Mouse (Mus musculus) neural tube, embryonic 12.5 days (tissue): ENCODE measurements at regions not wholly inside any gene's neighbourhood (a gene's known extent, or its start where the extent isn't known, plus 50 kb on each side); places are given as distances from the start of the nearest gene placed in this dataset.
"Not testable (repeated sequence)": the region's sequence is repeated elsewhere in the genome, so short reads cannot be mapped to it uniquely, and the experiment has no call there.

Source experiments
- ATAC-seq: fragments of 200-750 bp; cut with Nextera tagmentation; 2 replicates; pipeline ENCODE4 v1.8.0; 2017; ENCODE audit warnings: low read depth, mild to moderate bottlenecking, moderate TSS enrichment, moderate library complexity; ENCODE audit not compliant: low FRiP score
- H3K27ac ChIP-seq: fragments of 300-500 bp; sonication (generic); 2 replicates; pipeline ENCODE4 v1.5.1; 2016
- H3K27me3 ChIP-seq: fragments of 300-500 bp; sonication (generic); replicated peaks from 2 replicates; pipeline ENCODE4 v1.6.1; 2016; ENCODE audit warnings: mild to moderate bottlenecking
- H3K36me3 ChIP-seq: fragments of 300-500 bp; sonication (generic); 2 replicates; pipeline ENCODE4 v1.6.1; 2016; ENCODE audit warnings: mild to moderate bottlenecking
- H3K4me1 ChIP-seq: fragments of 300-500 bp; sonication (generic); 2 replicates; pipeline ENCODE4 v1.6.1; 2016
- H3K4me2 ChIP-seq: fragments of 300-500 bp; sonication (generic); replicated peaks from 2 replicates; pipeline ENCODE4 v1.6.1; 2016; ENCODE audit warnings: mild to moderate bottlenecking
- H3K4me3 ChIP-seq: fragments of 300-500 bp; sonication (generic); 2 replicates; pipeline ENCODE4 v1.5.1; 2016
- H3K9ac ChIP-seq: fragments of 300-500 bp; sonication (generic); 2 replicates; pipeline ENCODE4 v1.6.1; 2016; ENCODE audit warnings: mild to moderate bottlenecking
- H3K9me3 ChIP-seq: fragments of 300-500 bp; sonication (generic); 2 replicates; pipeline ENCODE4 v1.6.1; 2016; ENCODE audit warnings: mild to moderate bottlenecking
- WGBS: fragments of 180-500 bp; shearing (Covaris S2); methylation state at CpG from one replicate; pipeline ENCODE4 v1.1.7; 2016; 5-methylcytosine and 5-hydroxymethylcytosine counted together

- H3K4me3 ChIP-seq, H3K27ac ChIP-seq, ATAC-seq, H3K9ac ChIP-seq, H3K36me3 ChIP-seq, H3K9me3 ChIP-seq, H3K4me2 ChIP-seq, H3K4me1 ChIP-seq, H3K27me3 ChIP-seq: not testable (repeated sequence)
- WGBS = 93% methylated on average over 11 of the region's 16 CpGs
Observed at GRCm38 (mm10) chr6:140869523-140869922, 140.4 kb downstream of the Gm11077 start.

DNA sequence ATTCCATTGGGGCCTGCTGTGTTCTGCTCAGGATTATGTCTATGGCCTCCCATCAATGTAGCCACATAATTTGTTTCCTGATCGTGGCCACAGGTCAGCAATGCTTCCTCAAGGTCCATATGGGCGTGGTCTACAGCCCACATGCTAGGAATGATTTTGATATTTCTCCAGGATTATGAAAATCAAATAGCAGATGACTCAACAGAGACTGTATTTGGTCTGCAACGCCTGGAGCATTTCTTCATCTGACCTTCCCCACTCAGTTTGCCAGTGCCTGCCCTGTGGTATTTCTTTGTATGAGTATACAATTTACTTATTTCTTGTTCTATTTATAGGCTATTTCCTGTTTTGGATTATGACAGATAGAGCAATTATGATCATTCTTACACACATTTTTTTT is 145.7 kb downstream of the Gm11077 start:
- H3K4me2 ChIP-seq = no peak overlapping the region
- no peaks in the 10 kb centered on the region for H3K9me3 ChIP-seq
- H3K36me3 ChIP-seq = no peaks in the 10 kb centered on the region
- no peak overlapping the region for H3K4me3 ChIP-seq
- no peak overlapping the region for H3K27ac ChIP-seq
- H3K9ac ChIP-seq = no peak overlapping the region
- H3K4me1 ChIP-seq = no peaks in the 10 kb centered on the region
- no peak for ATAC-seq
- H3K27me3 ChIP-seq = no peaks in the 10 kb centered on the region
- 82% methylated on average over 3 of the region's 3 CpGs for WGBS

- H3K4me2 ChIP-seq = no peak overlapping the region
- no peaks in the 10 kb centered on the region for H3K36me3 ChIP-seq
- H3K4me3 ChIP-seq = no peak overlapping the region
- H3K9me3 ChIP-seq = no peaks in the 10 kb centered on the region
- H3K27me3 ChIP-seq = no peaks in the 10 kb centered on the region
- no peak for ATAC-seq
- H3K9ac ChIP-seq = no peak overlapping the region
- no peak overlapping the region for H3K27ac ChIP-seq
- H3K4me1 ChIP-seq = no peaks in the 10 kb centered on the region
Observed at GRCm38 (mm10) chr6:140883651-140884050, 154.6 kb downstream of the Gm11077 start.

- Histone ChIP-seq H3K4me1 (no peaks in the 10 kb centered on the region), H3K9me3 (no peaks in the 10 kb centered on the region), H3K36me3 (no peaks in the 10 kb centered on the region), H3K4me2 (peak overlapping the region; percentile 22; the same call in 1 of the 2 replicates), H3K4me3 (no peak overlapping the region), H3K27me3 (no peaks in the 10 kb centered on the region), H3K9ac (no peak overlapping the region), H3K27ac (no peak overlapping the region)
- ATAC-seq = peak; percentile 31
- WGBS = 65% methylated on average over 11 of the region's 11 CpGs
Observed at GRCm38 (mm10) chr6:140888610-140889009, 159.5 kb downstream of the Gm11077 start.

GRCm38 (mm10) chr6:140890060-140890459 is 161.0 kb downstream of the Gm11077 start:
- WGBS = 65% methylated on average over 5 of the region's 5 CpGs
- no peak overlapping the region for H3K9ac ChIP-seq

GRCm38 (mm10) chr6:140890591-140890990 is 161.5 kb downstream of the Gm11077 start:
- no peak overlapping the region for H3K9ac ChIP-seq
- no peak for ATAC-seq
- 86% methylated on average over 2 of the region's 2 CpGs for WGBS

More at GRCm38 (mm10) chr6:140890060-140890459, 161.0 kb downstream of the Gm11077 start:
- Histone ChIP-seq H3K9me3 (no peaks in the 10 kb centered on the region), H3K27me3 (no peaks in the 10 kb centered on the region), H3K4me1 (no peaks in the 10 kb centered on the region), H3K4me3 (no peak overlapping the region), H3K36me3 (no peaks in the 10 kb centered on the region), H3K27ac (no peak overlapping the region), H3K4me2 (no peak overlapping the region)
- ATAC-seq = no peak

GRCm38 (mm10) chr6:140894467-140894866 is 165.4 kb downstream of the Gm11077 start:
- Histone ChIP-seq H3K4me2 (no peak overlapping the region), H3K9me3 (no peaks in the 10 kb centered on the region)

More at GRCm38 (mm10) chr6:140890591-140890990, 161.5 kb downstream of the Gm11077 start:
- H3K27ac ChIP-seq = no peak overlapping the region
- no peaks in the 10 kb centered on the region for H3K9me3 ChIP-seq
- H3K36me3 ChIP-seq = no peaks in the 10 kb centered on the region
- H3K4me3 ChIP-seq = no peak overlapping the region
- H3K4me2 ChIP-seq = no peak overlapping the region
- H3K27me3 ChIP-seq = no peaks in the 10 kb centered on the region
- H3K4me1 ChIP-seq = no peaks in the 10 kb centered on the region

GRCm38 (mm10) chr6:140895441-140895840 is 166.4 kb downstream of the Gm11077 start:
- Histone ChIP-seq H3K9me3 (no peaks in the 10 kb centered on the region), H3K36me3 (no peaks in the 10 kb centered on the region), H3K27me3 (no peaks in the 10 kb centered on the region), H3K4me2 (no peak overlapping the region), H3K4me3 (no peak overlapping the region), H3K4me1 (no peaks in the 10 kb centered on the region), H3K27ac (no peak overlapping the region), H3K9ac (no peak overlapping the region)
- ATAC-seq = no peak
- 62% methylated on average over 2 of the region's 2 CpGs for WGBS

More at GRCm38 (mm10) chr6:140894467-140894866, 165.4 kb downstream of the Gm11077 start:
- no peak overlapping the region for H3K9ac ChIP-seq
- ATAC-seq = no peak
- 38% methylated on average over 11 of the region's 11 CpGs for WGBS
- no peaks in the 10 kb centered on the region for H3K36me3 ChIP-seq
- no peaks in the 10 kb centered on the region for H3K27me3 ChIP-seq
- H3K4me3 ChIP-seq = no peak overlapping the region
- H3K27ac ChIP-seq = no peak overlapping the region
- no peaks in the 10 kb centered on the region for H3K4me1 ChIP-seq

- H3K4me2 ChIP-seq = no peak overlapping the region
- H3K27me3 ChIP-seq = no peaks in the 10 kb centered on the region
- 25% methylated on average over 8 of the region's 8 CpGs for WGBS
- H3K9me3 ChIP-seq = no peaks in the 10 kb centered on the region
- no peak overlapping the region for H3K4me3 ChIP-seq
- no peaks in the 10 kb centered on the region for H3K4me1 ChIP-seq
- H3K27ac ChIP-seq = no peak overlapping the region
- no peaks in the 10 kb centered on the region for H3K36me3 ChIP-seq
- no peak overlapping the region for H3K9ac ChIP-seq
- ATAC-seq = no peak
Observed at GRCm38 (mm10) chr6:140897111-140897510, 168.0 kb downstream of the Gm11077 start.

GRCm38 (mm10) chr6:140924319-140924981 is 195.4 kb downstream of the Gm11077 start:
- no peaks in the 10 kb centered on the region for H3K9me3 ChIP-seq
- H3K4me3 ChIP-seq = no peak overlapping the region
- no peaks in the 10 kb centered on the region for H3K4me1 ChIP-seq
- WGBS = 57% methylated on average over 12 of the region's 12 CpGs
- no peaks in the 10 kb centered on the region for H3K36me3 ChIP-seq
- H3K27me3 ChIP-seq = no peaks in the 10 kb centered on the region
- H3K9ac ChIP-seq = no peak overlapping the region
- no peak overlapping the region for H3K4me2 ChIP-seq
- peak; percentile 57; the same call in 1 of the 2 replicates for ATAC-seq
- H3K27ac ChIP-seq = no peak overlapping the region

DNA sequence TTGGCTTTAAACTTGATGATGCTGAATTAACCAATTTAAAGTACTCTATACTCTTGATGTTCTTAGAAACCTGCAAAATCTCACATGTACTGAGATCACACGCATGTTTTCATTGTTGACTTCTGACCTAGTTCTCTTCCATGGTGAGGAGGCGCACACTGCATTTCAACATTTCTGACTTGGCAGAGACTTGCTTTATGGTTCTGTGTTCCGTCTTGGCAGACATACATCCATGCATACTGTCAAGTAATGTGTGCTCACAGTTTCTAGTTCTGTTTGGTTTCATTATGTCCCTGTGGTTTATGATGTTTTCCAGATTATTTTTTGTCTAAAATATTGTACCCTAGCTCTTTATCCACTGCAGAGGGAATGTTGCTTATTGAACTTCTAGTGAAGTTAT is 198.5 kb downstream of the Gm11077 start:
- Histone ChIP-seq H3K27me3 (no peaks in the 10 kb centered on the region), H3K4me3 (no peak overlapping the region), H3K36me3 (no peaks in the 10 kb centered on the region), H3K4me1 (no peaks in the 10 kb centered on the region), H3K9me3 (no peaks in the 10 kb centered on the region), H3K27ac (no peak overlapping the region), H3K9ac (no peak overlapping the region), H3K4me2 (no peak overlapping the region)
- no peak for ATAC-seq
- WGBS = 91% methylated on average over 3 of the region's 3 CpGs

DNA sequence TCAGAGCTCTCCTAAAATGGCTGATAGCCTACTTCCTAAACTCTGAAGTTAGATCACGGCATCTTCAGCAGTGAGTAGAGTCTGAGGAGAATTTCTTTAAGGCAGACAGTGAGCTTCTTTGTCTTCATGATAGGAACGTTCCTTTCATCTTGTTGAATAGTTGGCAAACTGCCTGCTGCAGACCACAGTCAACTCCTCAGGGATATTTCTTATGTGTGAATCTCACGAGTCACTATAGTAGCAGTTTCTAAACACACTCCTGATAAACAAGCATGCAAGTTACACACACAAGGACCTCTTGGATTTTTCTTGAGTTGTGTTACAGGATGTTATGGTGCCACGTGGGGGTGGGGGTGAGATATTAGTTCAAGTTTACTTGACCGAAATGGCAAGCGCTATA is 205.2 kb downstream of the Gm11077 start:
- H3K27me3 ChIP-seq = no peaks in the 10 kb centered on the region
- H3K4me3 ChIP-seq = no peak overlapping the region
- no peak overlapping the region for H3K9ac ChIP-seq
- H3K27ac ChIP-seq = no peak overlapping the region
- no peaks in the 10 kb centered on the region for H3K4me1 ChIP-seq
- 80% methylated on average over 6 of the region's 6 CpGs for WGBS
- H3K4me2 ChIP-seq = no peak overlapping the region
- ATAC-seq = no peak
- no peaks in the 10 kb centered on the region for H3K36me3 ChIP-seq
- no peaks in the 10 kb centered on the region for H3K9me3 ChIP-seq

- no peaks in the 10 kb centered on the region for H3K27me3 ChIP-seq
- H3K4me1 ChIP-seq = no peaks in the 10 kb centered on the region
- H3K4me2 ChIP-seq = no peak overlapping the region
- H3K9me3 ChIP-seq = no peaks in the 10 kb centered on the region
- WGBS = 89% methylated on average over 1 of the region's 1 CpGs
- H3K36me3 ChIP-seq = no peaks in the 10 kb centered on the region
- H3K4me3 ChIP-seq = no peak overlapping the region
- H3K9ac ChIP-seq = no peak overlapping the region
- no peak overlapping the region for H3K27ac ChIP-seq
- no peak for ATAC-seq
Observed at GRCm38 (mm10) chr6:140938025-140938424, 208.9 kb downstream of the Gm11077 start.
